ENCODE assay signal across 8 mouse cellular contexts in genomic region chr8:111940171-111941100, GRCm38 (mm10). TPM values are rescaled to one million over a fixed set of nuclear protein-coding genes. Genes with fewer than 3 reads are reported as not detected.
DNase-seq lines count a peak whose midpoint lies in the region; ATAC-seq and TF ChIP-seq lines count a peak whose summit lies in the region.

TSS of gene Gabarapl2 (plus strand) at chr8:111940703.

- peak within 1 kb of the TSS; percentile 81 for H3K9ac ChIP-seq in ES-Bruce4 (ENCODE audit: low read depth, poor library complexity, severe bottlenecking)
- H3K9ac ChIP-seq in forebrain, embryonic 13.5 days, result peak within 1 kb of the TSS; percentile 96
- H3K9ac ChIP-seq in liver, postnatal 0 days (replicated peaks), result peak within 1 kb of the TSS; percentile 89
- H3K9ac ChIP-seq in neural tube, embryonic 14.5 days (replicated peaks; ENCODE audit: low read depth, low read length), result peak within 1 kb of the TSS; percentile 80

- intact Hi-C loops in heart, postnatal 10 days (cut with DNase I), result loop anchor here (5.0 kb wide), 1 partner anchor 52 kb away; the partner anchor contains the start of gene Adat1

- H3K36me3 ChIP-seq in ES-Bruce4 (ENCODE audit: control insufficient read depth, insufficient read depth, low read length, poor library complexity, severe bottlenecking), result peaks cover under 1% of the 10 kb centered on the region
- peaks cover 34% of the 10 kb centered on the region for H3K36me3 ChIP-seq in forebrain, embryonic 13.5 days (ENCODE audit: poor library complexity, severe bottlenecking)
- peaks cover 20% of the 10 kb centered on the region for H3K36me3 ChIP-seq in liver, postnatal 0 days (replicated peaks; ENCODE audit: insufficient read depth, low read length)
- peaks cover 7% of the 10 kb centered on the region; the same call in 1 of the 2 replicates for H3K36me3 ChIP-seq in neural tube, embryonic 14.5 days (ENCODE audit: control insufficient read depth, insufficient read depth, low read length)

- TF ChIP-seq EP300 in ES-Bruce4 (IDR thresholded peaks at IDR 0.05; ENCODE audit: insufficient read depth, low read depth, low read length), result no peak
- no peak for TF ChIP-seq EP300 in liver, postnatal 0 days (IDR thresholded peaks at IDR 0.05; ENCODE audit: low read depth)

- H3K4me1 ChIP-seq in ES-Bruce4 (ENCODE audit: control insufficient read depth, insufficient read depth, low read length), result no peaks in the 10 kb centered on the region
- H3K4me1 ChIP-seq in forebrain, embryonic 13.5 days, result peaks cover 20% of the 10 kb centered on the region
- H3K4me1 ChIP-seq in liver, postnatal 0 days (ENCODE audit: insufficient read depth), result peaks cover 25% of the 10 kb centered on the region
- H3K4me1 ChIP-seq in neural tube, embryonic 14.5 days (ENCODE audit: control insufficient read depth, insufficient read depth, low read length), result peaks cover 14% of the 10 kb centered on the region

- peak within 1 kb of the TSS; percentile 92 for H3K4me2 ChIP-seq in forebrain, embryonic 13.5 days
- peak within 1 kb of the TSS; percentile 95 for H3K4me2 ChIP-seq in liver, postnatal 0 days (ENCODE audit: low read depth, low read length)
- peak within 1 kb of the TSS; percentile 99 for H3K4me2 ChIP-seq in neural tube, embryonic 14.5 days (ENCODE audit: low read depth, low read length)

- no peak for TF ChIP-seq CTCF in ES-Bruce4 (IDR thresholded peaks at IDR 0.05; ENCODE audit: low read depth, low read length)
- 0 out of 2 replicates have a peak, but pooled peaks have one; percentile 0 for TF ChIP-seq CTCF in liver, postnatal 0 days (IDR thresholded peaks at IDR 0.05; ENCODE audit: low read depth)

- H3K27ac ChIP-seq in ES-Bruce4 (ENCODE audit: insufficient read depth, low read length), result peak within 1 kb of the TSS; percentile 62
- H3K27ac ChIP-seq in forebrain, embryonic 13.5 days, result peak within 1 kb of the TSS; percentile 59
- H3K27ac ChIP-seq in liver, postnatal 0 days (ENCODE audit: low read depth), result peak within 1 kb of the TSS; percentile 91
- H3K27ac ChIP-seq in neural tube, embryonic 14.5 days (ENCODE audit: low read depth, low read length), result peak within 1 kb of the TSS; percentile 58

- peak within 1 kb of the TSS; percentile 90 for H3K4me3 ChIP-seq in ES-Bruce4 (ENCODE audit: low read depth, low read length)
- peak within 1 kb of the TSS; percentile 99 for H3K4me3 ChIP-seq in forebrain, embryonic 13.5 days
- peak within 1 kb of the TSS; percentile 99 for H3K4me3 ChIP-seq in liver, postnatal 0 days (ENCODE audit: low read depth, low read length)
- H3K4me3 ChIP-seq in neural tube, embryonic 14.5 days (ENCODE audit: low read depth, low read length), result peak within 1 kb of the TSS; percentile 93

- TF ChIP-seq POLR2A in ES-Bruce4 (IDR thresholded peaks at IDR 0.05; ENCODE audit: insufficient read depth, low read length), result no peak

- H3K9me3 ChIP-seq in ES-Bruce4 (replicated peaks; ENCODE audit: control insufficient read depth, insufficient read depth, low read length, poor library complexity, severe bottlenecking), result no peaks in the 10 kb centered on the region
- no peaks in the 10 kb centered on the region for H3K9me3 ChIP-seq in forebrain, embryonic 13.5 days (replicated peaks)
- no peaks in the 10 kb centered on the region for H3K9me3 ChIP-seq in liver, postnatal 0 days (ENCODE audit: low read length)
- H3K9me3 ChIP-seq in neural tube, embryonic 14.5 days (ENCODE audit: control insufficient read depth, low read length), result no peaks in the 10 kb centered on the region

- peak; percentile 97 for ATAC-seq in cerebellum, adult (ENCODE audit: insufficient number of reproducible peaks, low FRiP score, low TSS enrichment)
- peak; percentile 99 for ATAC-seq in forebrain, embryonic 13.5 days
- ATAC-seq in liver, postnatal 0 days, result peak; percentile 91
- ATAC-seq in neural tube, embryonic 14.5 days (ENCODE audit: low read depth), result peak; percentile 99

- H3K27me3 ChIP-seq in ES-Bruce4 (ENCODE audit: control insufficient read depth, insufficient read depth, low read length, poor library complexity, severe bottlenecking), result no peaks in the 10 kb centered on the region
- H3K27me3 ChIP-seq in forebrain, embryonic 13.5 days, result no peaks in the 10 kb centered on the region
- H3K27me3 ChIP-seq in liver, postnatal 0 days (ENCODE audit: insufficient read depth, low read length), result no peaks in the 10 kb centered on the region
- H3K27me3 ChIP-seq in neural tube, embryonic 14.5 days (ENCODE audit: control insufficient read depth, insufficient read depth, low read length), result no peaks in the 10 kb centered on the region

- under 1% methylated on average over 65 of the region's 65 CpGs for WGBS in forebrain, embryonic 13.5 days
- WGBS in large intestine, adult 2 months, result under 1% methylated on average over 65 of the region's 65 CpGs
- under 1% methylated on average over 65 of the region's 65 CpGs for WGBS in liver, postnatal 0 days (ENCODE audit: insufficient replicate concordance)
- WGBS in neural tube, embryonic 14.5 days, result under 1% methylated on average over 65 of the region's 65 CpGs

- peak; percentile 98 to 99 for DNase-seq in heart, postnatal 10 days
- DNase-seq in large intestine, adult 2 months (ENCODE audit: low read depth, low spot score), result peak; percentile 96
- DNase-seq in liver, postnatal 0 days, result peak; percentile 98
- DNase-seq in testis, postnatal 10 days (ENCODE audit: low spot score), result peak; percentile 98

RNA-seq across cellular contexts. Expression of gene Gabarapl2, which starts in this region (rescaled TPM):
- 64.2 and 66.4 TPM in 2 replicates for polyA plus RNA-seq in ES-Bruce4 (2011; ENCODE audit: insufficient read depth, insufficient read length, low read depth, missing spikeins)
- polyA plus RNA-seq in forebrain, embryonic 13.5 days (2015; fragmentation: Nextera tagmentation; extraction: Ambion mirVana), result 456 and 479 TPM in 2 replicates
- 100 to 1,000 TPM; 121 to 124 TPM for total RNA-seq in heart, postnatal 10 days (2021)
- 43.1 and 49.7 TPM in 2 replicates for polyA plus RNA-seq in large intestine, adult 2 months (2012; rRNA removed)
- 162 and 173 TPM in 2 replicates for polyA plus RNA-seq in liver, postnatal 0 days (2015; fragmentation: Nextera tagmentation; extraction: Ambion mirVana)
- 486 and 487 TPM in 2 replicates for polyA plus RNA-seq in neural tube, embryonic 14.5 days (2014; fragmentation: Nextera tagmentation; extraction: Ambion mirVana)

Comparison
In these comparisons a context has a peak if more than half of its experiments do, and no peak if none do; other contexts are left out.
1. Peak in every context shown above with its lines: DNase-seq, ATAC-seq, H3K4me3 ChIP-seq and H3K27ac ChIP-seq.